Mouse (Mus musculus): ENCODE data around the gene Cpeb4. TPM values are rescaled to one million over a fixed set of nuclear protein-coding genes. Genes with fewer than 3 reads are reported as not detected.

Cpeb4 gene
- 6.7 and 8.4 TPM in 2 replicates for polyA plus RNA-seq (2014; fragmentation: Nextera tagmentation; extraction: Ambion mirVana)

- H3K9ac ChIP-seq (ENCODE audit: low read depth, low read length) = peak within 1 kb of the TSS; percentile 79
- H3K4me3 ChIP-seq (ENCODE audit: low read depth, low read length) = peak within 1 kb of the TSS; percentile 89
- no peaks in the 10 kb centered on the region for H3K36me3 ChIP-seq (ENCODE audit: control insufficient read depth, insufficient read depth, low read length)
- H3K27me3 ChIP-seq (replicated peaks; ENCODE audit: control insufficient read depth, insufficient read depth, low read length) = no peaks in the 10 kb centered on the region
- no peaks in the 10 kb centered on the region for H3K9me3 ChIP-seq (ENCODE audit: control insufficient read depth, low read length)
- no peak for ATAC-seq (ENCODE audit: low read depth)
- 71% methylated on average over 4 of the region's 4 CpGs for WGBS
- H3K4me1 ChIP-seq (ENCODE audit: control insufficient read depth, insufficient read depth, low read length) = peaks cover 25% of the 10 kb centered on the region
- no peak within 1 kb of the TSS; the same call in 1 of the 2 replicates for H3K27ac ChIP-seq (replicated peaks; ENCODE audit: low read depth, low read length)
- H3K4me2 ChIP-seq (ENCODE audit: low read depth, low read length) = peak within 1 kb of the TSS; percentile 78
- DNase-seq (ENCODE audit: low spot score) = no peak
Observed at GRCm38 (mm10) chr11:31871911-31872310, at the start of gene Cpeb4. Gene Cpeb4 (plus strand): TSS chr11:31872211.

GRCm38 (mm10) chr11:31822556-31822955 lies 49.5 kb upstream of the Cpeb4 start:
- no peak overlapping the region for H3K4me3 ChIP-seq (ENCODE audit: low read depth, low read length)
- WGBS = 82% methylated on average over 9 of the region's 9 CpGs
- H3K36me3 ChIP-seq (ENCODE audit: control insufficient read depth, insufficient read depth, low read length) = no peaks in the 10 kb centered on the region
- DNase-seq (ENCODE audit: low spot score) (no peak), ATAC-seq (ENCODE audit: low read depth) (no peak)
- H3K9me3 ChIP-seq (ENCODE audit: control insufficient read depth, low read length) = no peaks in the 10 kb centered on the region
- H3K27ac ChIP-seq (replicated peaks; ENCODE audit: low read depth, low read length) = no peak overlapping the region
- no peaks in the 10 kb centered on the region for H3K27me3 ChIP-seq (replicated peaks; ENCODE audit: control insufficient read depth, insufficient read depth, low read length)
- no peaks in the 10 kb centered on the region for H3K4me1 ChIP-seq (ENCODE audit: control insufficient read depth, insufficient read depth, low read length)
- no peak overlapping the region for H3K9ac ChIP-seq (ENCODE audit: low read depth, low read length)
- no peak overlapping the region for H3K4me2 ChIP-seq (ENCODE audit: low read depth, low read length)

DNA sequence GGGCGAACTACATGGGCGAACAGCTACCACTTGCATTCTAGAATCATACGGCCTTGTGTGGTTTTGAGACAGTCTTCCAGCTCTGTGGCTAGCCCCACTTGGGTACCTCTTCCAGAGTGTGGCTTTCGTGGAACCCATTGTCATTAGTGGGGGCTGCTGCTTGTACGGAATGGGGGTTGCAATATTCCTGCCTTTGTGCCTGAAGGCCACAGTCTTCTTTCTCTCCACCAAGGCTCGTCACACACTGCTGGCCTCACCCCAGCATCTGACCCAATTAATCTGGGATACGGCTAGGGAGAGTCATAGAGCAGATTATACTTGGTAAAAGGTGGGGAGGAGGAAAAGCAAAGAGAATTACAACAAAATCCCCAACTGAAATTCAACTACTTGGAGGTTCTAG lies 48.5 kb upstream of the Cpeb4 start:
- Histone ChIP-seq H3K27me3 (replicated peaks; ENCODE audit: control insufficient read depth, insufficient read depth, low read length) (no peaks in the 10 kb centered on the region), H3K4me3 (ENCODE audit: low read depth, low read length) (no peak overlapping the region), H3K9ac (ENCODE audit: low read depth, low read length) (no peak overlapping the region), H3K9me3 (ENCODE audit: control insufficient read depth, low read length) (no peaks in the 10 kb centered on the region), H3K4me2 (ENCODE audit: low read depth, low read length) (no peak overlapping the region), H3K4me1 (ENCODE audit: control insufficient read depth, insufficient read depth, low read length) (no peaks in the 10 kb centered on the region), H3K27ac (replicated peaks; ENCODE audit: low read depth, low read length) (no peak overlapping the region), H3K36me3 (ENCODE audit: control insufficient read depth, insufficient read depth, low read length) (no peaks in the 10 kb centered on the region)
- DNase-seq (ENCODE audit: low spot score) (no peak), ATAC-seq (ENCODE audit: low read depth) (no peak)
- 91% methylated on average over 7 of the region's 7 CpGs for WGBS

- no peak overlapping the region for H3K4me3 ChIP-seq (ENCODE audit: low read depth, low read length)
- no peak overlapping the region for H3K27ac ChIP-seq (replicated peaks; ENCODE audit: low read depth, low read length)
- DNase-seq (ENCODE audit: low spot score) (no peak), ATAC-seq (ENCODE audit: low read depth) (no peak)
- no peak overlapping the region for H3K4me2 ChIP-seq (ENCODE audit: low read depth, low read length)
- no peaks in the 10 kb centered on the region for H3K27me3 ChIP-seq (replicated peaks; ENCODE audit: control insufficient read depth, insufficient read depth, low read length)
- no peaks in the 10 kb centered on the region for H3K36me3 ChIP-seq (ENCODE audit: control insufficient read depth, insufficient read depth, low read length)
- no peaks in the 10 kb centered on the region for H3K4me1 ChIP-seq (ENCODE audit: control insufficient read depth, insufficient read depth, low read length)
- WGBS = 69% methylated on average over 14 of the region's 14 CpGs
- no peaks in the 10 kb centered on the region for H3K9me3 ChIP-seq (ENCODE audit: control insufficient read depth, low read length)
- H3K9ac ChIP-seq (ENCODE audit: low read depth, low read length) = no peak overlapping the region
Observed at GRCm38 (mm10) chr11:31824504-31825166, 47.4 kb upstream of the Cpeb4 start.

- Histone ChIP-seq H3K36me3 (ENCODE audit: control insufficient read depth, insufficient read depth, low read length) (no peaks in the 10 kb centered on the region), H3K9ac (ENCODE audit: low read depth, low read length) (no peak overlapping the region), H3K27ac (replicated peaks; ENCODE audit: low read depth, low read length) (no peak overlapping the region), H3K4me2 (ENCODE audit: low read depth, low read length) (no peak overlapping the region), H3K4me3 (ENCODE audit: low read depth, low read length) (no peak overlapping the region), H3K4me1 (ENCODE audit: control insufficient read depth, insufficient read depth, low read length) (peaks cover 3% of the 10 kb centered on the region; the same call in 1 of the 2 replicates), H3K27me3 (replicated peaks; ENCODE audit: control insufficient read depth, insufficient read depth, low read length) (no peaks in the 10 kb centered on the region), H3K9me3 (ENCODE audit: control insufficient read depth, low read length) (no peaks in the 10 kb centered on the region)
- DNase-seq (ENCODE audit: low spot score) = peak; percentile 58
- WGBS = 57% methylated on average over 4 of the region's 4 CpGs
- no peak; the same call in 1 of the 2 replicates for ATAC-seq (ENCODE audit: low read depth)
Observed at GRCm38 (mm10) chr11:31828011-31828770, 43.8 kb upstream of the Cpeb4 start.

- 65% methylated on average over 2 of the region's 2 CpGs for WGBS
- Histone ChIP-seq H3K27me3 (replicated peaks; ENCODE audit: control insufficient read depth, insufficient read depth, low read length) (no peaks in the 10 kb centered on the region), H3K4me3 (ENCODE audit: low read depth, low read length) (no peak overlapping the region), H3K27ac (replicated peaks; ENCODE audit: low read depth, low read length) (no peak overlapping the region), H3K9ac (ENCODE audit: low read depth, low read length) (no peak overlapping the region), H3K9me3 (ENCODE audit: control insufficient read depth, low read length) (no peaks in the 10 kb centered on the region), H3K36me3 (ENCODE audit: control insufficient read depth, insufficient read depth, low read length) (no peaks in the 10 kb centered on the region), H3K4me2 (ENCODE audit: low read depth, low read length) (no peak overlapping the region), H3K4me1 (ENCODE audit: control insufficient read depth, insufficient read depth, low read length) (peaks cover 3% of the 10 kb centered on the region; the same call in 1 of the 2 replicates)
- ATAC-seq (ENCODE audit: low read depth) = no peak
- DNase-seq (ENCODE audit: low spot score) = no peak
Observed at GRCm38 (mm10) chr11:31828771-31829072, 43.3 kb upstream of the Cpeb4 start.

DNA sequence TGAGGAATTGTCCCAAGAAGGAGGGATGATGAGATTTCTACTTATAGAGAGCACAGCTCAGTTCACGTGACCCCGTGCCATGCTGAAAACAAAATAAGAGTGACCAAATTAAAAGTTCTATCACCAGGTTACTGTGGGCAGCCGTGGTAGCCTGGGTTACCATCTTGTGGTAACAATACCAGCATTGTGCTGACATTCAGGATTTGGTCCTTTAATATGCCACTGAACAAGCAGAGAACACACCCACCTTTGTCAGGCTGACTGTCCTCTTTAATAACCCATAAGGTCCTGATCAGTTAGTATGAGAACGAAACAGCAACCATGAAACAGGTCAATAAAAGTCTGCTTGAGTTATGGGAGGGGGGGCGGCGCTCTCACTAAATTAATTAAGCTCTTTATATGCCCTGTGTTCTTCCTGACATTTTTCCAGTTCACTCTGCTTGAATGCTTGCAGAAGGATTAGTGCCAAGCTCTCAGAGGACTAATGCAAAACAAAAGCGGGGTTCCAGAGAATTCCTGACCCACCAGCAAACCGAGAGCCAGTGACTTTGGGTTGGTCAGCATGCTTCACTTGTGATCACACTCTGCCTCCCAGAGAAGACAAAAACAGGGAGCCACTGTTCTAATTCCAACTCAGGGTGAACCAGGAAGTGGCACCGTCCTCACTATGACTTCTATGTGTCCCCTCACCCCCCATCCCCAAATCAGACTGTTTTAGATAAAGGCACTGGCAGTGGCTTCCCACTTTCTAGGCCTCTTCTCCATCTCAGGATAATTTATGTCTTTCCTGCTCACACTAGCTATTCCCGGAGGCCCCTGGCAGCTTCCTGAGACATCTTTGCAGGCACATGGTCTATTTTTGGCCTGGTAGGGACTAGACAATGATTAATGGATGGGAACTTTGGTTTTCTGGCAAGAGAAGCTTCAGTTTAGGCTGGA lies 41.5 kb upstream of the Cpeb4 start:
- no peaks in the 10 kb centered on the region for H3K36me3 ChIP-seq (ENCODE audit: control insufficient read depth, insufficient read depth, low read length)
- DNase-seq (ENCODE audit: low spot score) (no peak), ATAC-seq (ENCODE audit: low read depth) (no peak)
- H3K9ac ChIP-seq (ENCODE audit: low read depth, low read length) = no peak overlapping the region
- H3K4me2 ChIP-seq (ENCODE audit: low read depth, low read length) = no peak overlapping the region
- 68% methylated on average over 10 of the region's 10 CpGs for WGBS
- no peaks in the 10 kb centered on the region for H3K27me3 ChIP-seq (replicated peaks; ENCODE audit: control insufficient read depth, insufficient read depth, low read length)
- no peaks in the 10 kb centered on the region for H3K9me3 ChIP-seq (ENCODE audit: control insufficient read depth, low read length)
- no peak overlapping the region for H3K27ac ChIP-seq (replicated peaks; ENCODE audit: low read depth, low read length)
- peaks cover 3% of the 10 kb centered on the region; the same call in 1 of the 2 replicates for H3K4me1 ChIP-seq (ENCODE audit: control insufficient read depth, insufficient read depth, low read length)
- no peak overlapping the region for H3K4me3 ChIP-seq (ENCODE audit: low read depth, low read length)

DNA sequence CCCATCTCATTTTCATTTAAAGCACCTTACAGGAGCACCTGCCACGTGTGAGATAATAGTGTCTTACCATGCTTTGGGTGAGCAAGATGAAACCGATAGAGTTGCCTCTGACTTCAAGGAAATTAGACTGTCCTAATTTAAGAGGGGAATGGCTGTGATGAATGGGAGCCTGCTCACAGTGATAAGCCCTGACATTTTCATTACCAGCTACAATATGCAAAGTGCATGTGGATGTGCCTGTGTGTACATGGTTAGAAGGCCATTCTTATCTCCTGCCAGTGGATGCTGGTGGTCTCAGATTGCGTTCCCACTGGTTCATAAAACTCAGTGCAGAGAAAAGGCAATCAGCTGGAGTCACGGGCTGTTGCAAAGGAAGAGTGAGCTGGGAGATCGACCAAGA lies 40.6 kb upstream of the Cpeb4 start:
- WGBS = 78% methylated on average over 5 of the region's 5 CpGs
- DNase-seq (ENCODE audit: low spot score) (no peak), ATAC-seq (ENCODE audit: low read depth) (no peak)
- Histone ChIP-seq H3K27ac (replicated peaks; ENCODE audit: low read depth, low read length) (no peak overlapping the region), H3K4me2 (ENCODE audit: low read depth, low read length) (no peak overlapping the region), H3K36me3 (ENCODE audit: control insufficient read depth, insufficient read depth, low read length) (no peaks in the 10 kb centered on the region), H3K4me1 (ENCODE audit: control insufficient read depth, insufficient read depth, low read length) (peaks cover 3% of the 10 kb centered on the region; the same call in 1 of the 2 replicates), H3K9me3 (ENCODE audit: control insufficient read depth, low read length) (no peaks in the 10 kb centered on the region), H3K4me3 (ENCODE audit: low read depth, low read length) (no peak overlapping the region), H3K27me3 (replicated peaks; ENCODE audit: control insufficient read depth, insufficient read depth, low read length) (no peaks in the 10 kb centered on the region), H3K9ac (ENCODE audit: low read depth, low read length) (no peak overlapping the region)
